Comparison of ENCODE assay signal across 27 mouse cellular contexts in genomic region chr17:88556176-88556575, GRCm38 (mm10). TPM values are rescaled to one million over a fixed set of nuclear protein-coding genes. Genes with fewer than 3 reads are reported as not detected.
A peak's percentile ranks its signal among the peaks of the same experiment; 100 is the strongest.
DNase-seq lines count a peak whose midpoint lies in the region; ATAC-seq and TF ChIP-seq lines count a peak whose summit lies in the region.
"Had no signal": no experiment of that assay in that cellular context is flagged by ENCODE, and none has a peak within 500 bp of the region (broad histone marks: within the 10 kb centered on the region; RNA-seq: fewer than 3 reads in every experiment).

No protein-coding gene starts in this region.

- no peak overlapping the region for H3K9ac ChIP-seq in midbrain, postnatal 0 days (replicated peaks; ENCODE audit: low read length, poor library complexity, severe bottlenecking)
- H3K9ac ChIP-seq in midbrain, embryonic 15.5 days, result no peak overlapping the region
- H3K9ac ChIP-seq: forebrain, embryonic 13.5 days; heart, embryonic 13.5 days; hindbrain, embryonic 12.5 days; hindbrain, embryonic 15.5 days; intestine, embryonic 15.5 days had no signal

- intact Hi-C loops in left cerebral cortex, postnatal 4 days (cut with DNase I), result no loop called here

- no peak overlapping the region for H3K4me3 ChIP-seq in midbrain, postnatal 0 days (ENCODE audit: low read depth, low read length)
- H3K4me3 ChIP-seq in midbrain, embryonic 15.5 days, result no peak overlapping the region
- H3K4me3 ChIP-seq: forebrain, embryonic 10.5 days; forebrain, embryonic 13.5 days; heart, adult 2 months; heart, embryonic 10.5 days; heart, embryonic 13.5 days; hindbrain, embryonic 12.5 days; hindbrain, embryonic 15.5 days; intestine, embryonic 15.5 days had no signal

- H3K4me2 ChIP-seq in midbrain, postnatal 0 days (ENCODE audit: low read depth, low read length, poor library complexity, severe bottlenecking), result no peak overlapping the region
- H3K4me2 ChIP-seq in midbrain, embryonic 15.5 days, result no peak overlapping the region
- H3K4me2 ChIP-seq: forebrain, embryonic 13.5 days; heart, embryonic 13.5 days; hindbrain, embryonic 12.5 days; hindbrain, embryonic 15.5 days; intestine, embryonic 15.5 days had no signal

- no peak for ATAC-seq in midbrain, postnatal 0 days (ENCODE audit: low FRiP score)
- no peak for ATAC-seq in midbrain, embryonic 15.5 days (replicated peaks)
- ATAC-seq: forebrain, embryonic 13.5 days; forebrain, embryonic 16.5 days; intestine, embryonic 15.5 days; Patski had no signal

- no peaks in the 10 kb centered on the region for H3K27me3 ChIP-seq in midbrain, postnatal 0 days (ENCODE audit: insufficient read depth, low read length)
- no peaks in the 10 kb centered on the region for H3K27me3 ChIP-seq in midbrain, embryonic 15.5 days (replicated peaks)
- H3K27me3 ChIP-seq: forebrain, embryonic 13.5 days; heart, embryonic 13.5 days; hindbrain, embryonic 12.5 days; hindbrain, embryonic 15.5 days; intestine, embryonic 15.5 days; Patski had no signal

- peak; percentile 36 for DNase-seq in adrenal gland, postnatal 10 days
- DNase-seq in adrenal gland, adult 2 months, result no peak
- peak; percentile 32 to 58 for DNase-seq in cerebellum, postnatal 14 days
- no peak for DNase-seq in cerebellum, adult 8-10 months
- DNase-seq in left cerebral cortex, postnatal 4 days, result peak; percentile 68
- DNase-seq in left cerebral cortex, adult 8-10 months (ENCODE audit: low spot score in 2 of 2), result no peak
- DNase-seq in midbrain, postnatal 0 days (ENCODE audit: low spot score), result peak; percentile 51
- DNase-seq: adrenal gland, adult 8-10 months; cerebellum, adult 18-20 months; cerebellum, adult 9-11 months; gastrocnemius, postnatal 10 days; gastrocnemius, postnatal 36 days; heart, adult 2 months; heart, postnatal 14 days; heart, postnatal 4 days had no signal

- H3K4me1 ChIP-seq in midbrain, postnatal 0 days (ENCODE audit: insufficient read depth, low read length), result no peaks in the 10 kb centered on the region
- H3K4me1 ChIP-seq in midbrain, embryonic 15.5 days, result 0 out of 2 replicates have a peak, but pooled peaks cover 2% of the 10 kb centered on the region
- H3K4me1 ChIP-seq: forebrain, embryonic 13.5 days had no signal

- H3K36me3 ChIP-seq in midbrain, postnatal 0 days (ENCODE audit: insufficient read depth, low read length), result peaks cover 20% of the 10 kb centered on the region; the same call in 1 of the 2 replicates
- peaks cover 10% of the 10 kb centered on the region for H3K36me3 ChIP-seq in midbrain, embryonic 15.5 days (replicated peaks)
- H3K36me3 ChIP-seq: intestine, embryonic 15.5 days had no signal

- WGBS in midbrain, postnatal 0 days, result 74% methylated on average over 13 of the region's 13 CpGs
- WGBS in midbrain, embryonic 15.5 days, result 81% methylated on average over 13 of the region's 13 CpGs

- no peak overlapping the region for H3K27ac ChIP-seq in midbrain, postnatal 0 days (ENCODE audit: low read depth, low read length)
- no peak overlapping the region for H3K27ac ChIP-seq in midbrain, embryonic 15.5 days
- H3K27ac ChIP-seq: forebrain, embryonic 10.5 days; forebrain, embryonic 13.5 days; heart, adult 2 months; heart, embryonic 10.5 days; heart, embryonic 13.5 days; hindbrain, embryonic 12.5 days; hindbrain, embryonic 15.5 days; intestine, embryonic 15.5 days had no signal

- TF ChIP-seq CTCF in midbrain, postnatal 0 days (IDR thresholded peaks at IDR 0.05), result no peak

- no peaks in the 10 kb centered on the region for H3K9me3 ChIP-seq in midbrain, postnatal 0 days (ENCODE audit: low read length)
- H3K9me3 ChIP-seq in midbrain, embryonic 15.5 days, result no peaks in the 10 kb centered on the region
- H3K9me3 ChIP-seq: forebrain, embryonic 10.5 days; forebrain, embryonic 13.5 days; G1E; heart, embryonic 10.5 days; heart, embryonic 13.5 days; hindbrain, embryonic 12.5 days; hindbrain, embryonic 15.5 days; intestine, embryonic 15.5 days had no signal

RNA-seq across cellular contexts. Expression of gene Ppp1r21, which starts 26.3 kb away (rescaled TPM):
- total RNA-seq in adrenal gland, postnatal 10 days (2021), result 10 to 100 TPM; 30.9 to 31.1 TPM
- total RNA-seq in adrenal gland, adult 2 months (2021), result 10 to 100 TPM; 42.1 to 46.9 TPM
- polyA plus RNA-seq in adrenal gland, adult 2 months (2012; rRNA removed), result 11.7 and 11.9 TPM in 2 replicates
- 10 to 100 TPM; 71.4 to 71.6 TPM for total RNA-seq in left cerebral cortex, postnatal 4 days (2021)
- 10 to 100 TPM; 78.4 to 85.9 (median 82.3) TPM for total RNA-seq in left cerebral cortex, adult 8-10 months (2022)
- total RNA-seq in midbrain, postnatal 0 days (2014; rRNA removed), result 44.1 and 68.7 TPM in 2 replicates
- polyA plus RNA-seq in midbrain, postnatal 0 days (2015; fragmentation: Nextera tagmentation; extraction: Ambion mirVana), result 36.6 and 36.7 TPM in 2 replicates
- 38.3 and 38.5 TPM in 2 replicates for polyA plus RNA-seq in midbrain, embryonic 15.5 days (2015; fragmentation: Nextera tagmentation; extraction: Ambion mirVana)

RNA-seq across cellular contexts. Expression of gene Ston1, which starts 41.3 kb away (rescaled TPM):
- 10 to 100 TPM; 25.0 to 25.1 TPM for total RNA-seq in adrenal gland, postnatal 10 days (2021)
- 10 to 100 TPM; 39.0 to 46.7 TPM for total RNA-seq in adrenal gland, adult 2 months (2021)
- polyA plus RNA-seq in adrenal gland, adult 2 months (2012; rRNA removed), result 7.8 and 13.6 TPM in 2 replicates
- 10 to 100 TPM in 1 of 2 experiments, 1 to 10 TPM in 1; 9.1 to 11.1 TPM for total RNA-seq in left cerebral cortex, postnatal 4 days (2021)
- total RNA-seq in left cerebral cortex, adult 8-10 months (2022), result 10 to 100 TPM in 2 of 4 experiments, 1 to 10 TPM in 2; 5.9 to 14.1 (median 9.1) TPM
- total RNA-seq in midbrain, postnatal 0 days (2014; rRNA removed), result 4.0 and 5.0 TPM in 2 replicates
- polyA plus RNA-seq in midbrain, postnatal 0 days (2015; fragmentation: Nextera tagmentation; extraction: Ambion mirVana), result 1.1 and 1.3 TPM in 2 replicates
- 2.1 and 2.2 TPM in 2 replicates for polyA plus RNA-seq in midbrain, embryonic 15.5 days (2015; fragmentation: Nextera tagmentation; extraction: Ambion mirVana)
- total RNA-seq: granulocyte monocyte progenitor cell, adult 5-6 weeks had no signal

Comparison
In these comparisons a context has a peak if more than half of its experiments do, and no peak if none do; other contexts are left out.
1. DNase-seq: peak in adrenal gland, postnatal 10 days (single experiment), cerebellum, postnatal 14 days (2 of 2), left cerebral cortex, postnatal 4 days (single experiment) and midbrain, postnatal 0 days (single experiment); none in adrenal gland, adult 2 months (single experiment), cerebellum, adult 8-10 months (single experiment) and left cerebral cortex, adult 8-10 months (0 of 2).